Mouse (Mus musculus) stomach, embryonic 16.5 days (tissue): ENCODE measurements at regions not wholly inside any gene's neighbourhood (a gene's known extent, or its start where the extent isn't known, plus 50 kb on each side); places are given as distances from the start of the nearest gene placed in this dataset.

ENCODE experiments used
- ATAC-seq: fragments of 200-750 bp; cut with Nextera tagmentation; 2 replicates; pipeline ENCODE4 v1.8.0; 2017; ENCODE audit warnings: moderate number of reproducible peaks, moderate TSS enrichment; ENCODE audit not compliant: insufficient read depth, low FRiP score
- H3K27ac ChIP-seq: fragments of 300-500 bp; sonication (generic); 2 replicates; pipeline ENCODE4 v1.5.1; 2014; ENCODE audit warnings: low read length
- H3K27me3 ChIP-seq: fragments of 300-500 bp; sonication (generic); 2 replicates; pipeline ENCODE4 v1.6.1; 2014; ENCODE audit warnings: low read length, control low read depth, mixed read lengths; ENCODE audit not compliant: control insufficient read depth, insufficient read depth
- H3K36me3 ChIP-seq: fragments of 300-500 bp; sonication (generic); 2 replicates; pipeline ENCODE4 v1.6.1; 2014; ENCODE audit warnings: low read length; ENCODE audit not compliant: control insufficient read depth, insufficient read depth
- H3K4me1 ChIP-seq: fragments of 300-500 bp; sonication (generic); 2 replicates; pipeline ENCODE4 v1.6.1; 2014; ENCODE audit warnings: low read length, control low read depth, mixed read lengths; ENCODE audit not compliant: control insufficient read depth, insufficient read depth
- H3K4me2 ChIP-seq: fragments of 300-500 bp; sonication (generic); 2 replicates; pipeline ENCODE4 v1.6.1; 2014; ENCODE audit warnings: low read depth, low read length, mixed read lengths
- H3K4me3 ChIP-seq: fragments of 300-500 bp; sonication (generic); replicated peaks from 2 replicates; pipeline ENCODE4 v1.5.1; 2014; ENCODE audit warnings: mild to moderate bottlenecking, low read length
- H3K9ac ChIP-seq: fragments of 300-500 bp; sonication (generic); 2 replicates; pipeline ENCODE4 v1.6.1; 2014; ENCODE audit warnings: low read length
- H3K9me3 ChIP-seq: fragments of 300-500 bp; sonication (generic); replicated peaks from 2 replicates; pipeline ENCODE4 v1.6.1; 2016; ENCODE audit warnings: low read length, control low read depth; ENCODE audit not compliant: control insufficient read depth
- WGBS: fragments of 180-500 bp; shearing (Covaris S2); extraction: QIAGEN DNeasy Blood & Tissue Kit; methylation state at CpG from one replicate; pipeline ENCODE4 v1.1.7; 2014; 5-methylcytosine and 5-hydroxymethylcytosine counted together

- Histone ChIP-seq H3K4me2 (no peak overlapping the region), H3K4me1 (0 out of 2 replicates have a peak, but pooled peaks cover 5% of the 10 kb centered on the region), H3K9me3 (no peaks in the 10 kb centered on the region), H3K36me3 (no peaks in the 10 kb centered on the region), H3K27ac (no peak overlapping the region), H3K4me3 (no peak overlapping the region), H3K27me3 (no peaks in the 10 kb centered on the region), H3K9ac (no peak overlapping the region)
- WGBS: 66% methylated on average over 11 of the region's 11 CpGs
- ATAC-seq: no peak
Measured at GRCm38 (mm10) chr16:29833298-29833697, 230.9 kb upstream of the Hes1 start.

DNA sequence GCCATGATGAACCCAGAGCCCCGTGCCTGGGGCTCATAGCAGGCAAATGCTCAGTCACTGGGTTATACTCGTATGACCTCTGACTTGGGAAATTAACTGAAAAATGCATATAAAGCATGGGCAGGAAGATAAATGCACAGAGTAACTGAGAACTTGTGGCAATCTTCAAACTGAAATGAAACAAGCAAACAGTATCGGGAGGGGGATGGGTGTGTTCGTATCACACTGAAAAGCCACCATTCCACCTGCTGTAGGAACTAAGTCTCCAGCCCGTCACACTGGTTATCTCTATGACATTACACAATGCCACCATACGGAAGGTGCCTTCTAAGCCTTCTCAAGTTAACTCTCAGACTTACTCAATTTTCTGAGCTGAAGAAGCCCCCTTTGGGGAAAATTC, 230.3 kb upstream of the Hes1 start:
- peaks cover 9% of the 10 kb centered on the region for H3K4me1 ChIP-seq
- H3K4me2 ChIP-seq: no peak overlapping the region
- no peak overlapping the region; the same call in 1 of the 2 replicates for H3K9ac ChIP-seq
- H3K4me3 ChIP-seq: no peak overlapping the region
- no peaks in the 10 kb centered on the region for H3K36me3 ChIP-seq
- no peak overlapping the region; the same call in 1 of the 2 replicates for H3K27ac ChIP-seq
- ATAC-seq: no peak
- H3K9me3 ChIP-seq: no peaks in the 10 kb centered on the region
- 67% methylated on average over 6 of the region's 6 CpGs for WGBS
- no peaks in the 10 kb centered on the region for H3K27me3 ChIP-seq

DNA sequence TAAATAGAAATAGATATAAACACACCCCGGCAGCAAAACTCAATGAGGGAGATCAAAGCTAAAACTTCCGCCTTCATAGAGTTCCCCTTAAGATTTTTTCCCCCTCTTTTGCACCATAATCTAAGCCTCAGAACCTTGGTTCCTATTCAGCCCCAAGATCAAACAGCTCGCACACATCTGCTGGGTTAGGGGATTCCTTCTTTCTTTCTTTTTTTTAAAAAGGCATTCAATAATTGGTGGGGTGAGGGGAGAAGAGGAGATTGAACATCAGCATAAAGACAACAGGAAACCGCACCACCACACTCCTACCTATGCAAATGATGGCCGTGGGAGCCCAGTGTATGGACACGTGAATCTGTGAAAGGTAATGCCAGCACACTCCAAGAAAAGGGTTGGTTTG, 229.5 kb upstream of the Hes1 start:
- Histone ChIP-seq H3K27ac (no peak overlapping the region), H3K4me2 (no peak overlapping the region), H3K36me3 (no peaks in the 10 kb centered on the region), H3K9ac (no peak overlapping the region), H3K4me3 (no peak overlapping the region), H3K9me3 (no peaks in the 10 kb centered on the region), H3K4me1 (peaks cover 16% of the 10 kb centered on the region), H3K27me3 (no peaks in the 10 kb centered on the region)
- 62% methylated on average over 6 of the region's 6 CpGs for WGBS
- no peak for ATAC-seq

- Histone ChIP-seq H3K27me3 (no peaks in the 10 kb centered on the region), H3K27ac (no peak overlapping the region), H3K9me3 (no peaks in the 10 kb centered on the region), H3K4me2 (peak overlapping the region; percentile 28; the same call in 1 of the 2 replicates), H3K4me1 (peaks cover 16% of the 10 kb centered on the region), H3K36me3 (no peaks in the 10 kb centered on the region), H3K4me3 (no peak overlapping the region), H3K9ac (no peak overlapping the region)
- WGBS: 25% methylated on average over 14 of the region's 14 CpGs
- ATAC-seq: no peak
Measured at GRCm38 (mm10) chr16:29837025-29837629, 227.1 kb upstream of the Hes1 start.

DNA sequence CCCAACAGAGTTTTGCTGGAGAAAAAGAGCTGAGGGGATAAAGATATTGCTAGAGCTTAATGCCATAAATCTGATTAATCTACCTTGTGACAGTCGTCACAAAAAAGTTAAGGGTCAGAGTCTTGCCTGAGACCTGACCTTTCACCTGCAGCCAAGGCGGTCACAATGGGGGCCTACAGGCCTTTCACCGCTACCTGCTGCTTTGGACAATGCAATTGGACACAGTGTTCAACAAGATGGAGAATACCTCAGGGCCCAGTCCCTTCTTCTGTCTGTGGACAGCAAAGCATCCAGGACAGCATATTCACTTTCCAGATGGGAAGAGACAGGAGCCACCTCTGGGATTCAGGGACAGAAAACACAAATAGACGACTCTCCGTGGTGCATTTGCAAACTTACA, 226.3 kb upstream of the Hes1 start:
- no peaks in the 10 kb centered on the region for H3K9me3 ChIP-seq
- 83% methylated on average over 5 of the region's 5 CpGs for WGBS
- H3K4me2 ChIP-seq: no peak overlapping the region
- ATAC-seq: no peak
- no peaks in the 10 kb centered on the region for H3K27me3 ChIP-seq
- H3K36me3 ChIP-seq: no peaks in the 10 kb centered on the region
- no peak overlapping the region for H3K4me3 ChIP-seq
- peaks cover 16% of the 10 kb centered on the region for H3K4me1 ChIP-seq
- H3K27ac ChIP-seq: no peak overlapping the region
- H3K9ac ChIP-seq: no peak overlapping the region

- Histone ChIP-seq H3K4me3 (peak overlapping the region; percentile 42), H3K36me3 (no peaks in the 10 kb centered on the region), H3K9ac (peak overlapping the region; percentile 69), H3K9me3 (no peaks in the 10 kb centered on the region), H3K4me1 (peaks cover 16% of the 10 kb centered on the region), H3K4me2 (peak overlapping the region; percentile 59), H3K27me3 (no peaks in the 10 kb centered on the region), H3K27ac (peak overlapping the region; percentile 59)
- peak; percentile 57; the same call in 1 of the 2 replicates for ATAC-seq
- 7% methylated on average over 28 of the region's 28 CpGs for WGBS
Measured at GRCm38 (mm10) chr16:29838981-29839661, 225.1 kb upstream of the Hes1 start.

GRCm38 (mm10) chr16:29839662-29840001, 224.6 kb upstream of the Hes1 start:
- peak overlapping the region; percentile 42; the same call in 1 of the 2 replicates for H3K4me3 ChIP-seq

GRCm38 (mm10) chr16:29840412-29840811, 223.8 kb upstream of the Hes1 start:
- H3K4me2 ChIP-seq: no peak overlapping the region
- ATAC-seq: no peak
- H3K4me3 ChIP-seq: no peak overlapping the region
- no peaks in the 10 kb centered on the region for H3K9me3 ChIP-seq
- peaks cover 21% of the 10 kb centered on the region for H3K4me1 ChIP-seq
- H3K9ac ChIP-seq: no peak overlapping the region
- H3K27me3 ChIP-seq: no peaks in the 10 kb centered on the region
- no peak overlapping the region for H3K27ac ChIP-seq
- WGBS: 70% methylated on average over 2 of the region's 2 CpGs
- no peaks in the 10 kb centered on the region for H3K36me3 ChIP-seq

More at GRCm38 (mm10) chr16:29839662-29840001, 224.6 kb upstream of the Hes1 start:
- no peaks in the 10 kb centered on the region for H3K9me3 ChIP-seq
- H3K4me1 ChIP-seq: peaks cover 16% of the 10 kb centered on the region
- peak overlapping the region; percentile 69 for H3K9ac ChIP-seq
- no peaks in the 10 kb centered on the region for H3K27me3 ChIP-seq
- peak overlapping the region; percentile 59 for H3K4me2 ChIP-seq
- WGBS: 28% methylated on average over 6 of the region's 6 CpGs
- H3K36me3 ChIP-seq: no peaks in the 10 kb centered on the region
- no peak for ATAC-seq
- H3K27ac ChIP-seq: peak overlapping the region; percentile 59

GRCm38 (mm10) chr16:29841132-29841531, 223.1 kb upstream of the Hes1 start:
- WGBS: 54% methylated on average over 4 of the region's 4 CpGs

More at GRCm38 (mm10) chr16:29841132-29841531, 223.1 kb upstream of the Hes1 start:
- no peak for ATAC-seq
- no peak overlapping the region for H3K27ac ChIP-seq
- no peaks in the 10 kb centered on the region for H3K36me3 ChIP-seq
- H3K4me2 ChIP-seq: no peak overlapping the region
- no peaks in the 10 kb centered on the region for H3K27me3 ChIP-seq
- no peak overlapping the region for H3K4me3 ChIP-seq
- peaks cover 21% of the 10 kb centered on the region for H3K4me1 ChIP-seq
- H3K9me3 ChIP-seq: no peaks in the 10 kb centered on the region
- H3K9ac ChIP-seq: no peak overlapping the region
